In genomic region chr19:38930788-38931565, GRCm38 (mm10) we compare ENCODE assay signal across 8 mouse cellular contexts. TPM values are rescaled to one million over a fixed set of nuclear protein-coding genes. Genes with fewer than 3 reads are reported as not detected.
DNase-seq lines count a peak whose midpoint lies in the region; ATAC-seq and TF ChIP-seq lines count a peak whose summit lies in the region.

Gene Hells (plus strand): TSS chr19:38930915.

- no peak for TF ChIP-seq RAD21 in CH12.LX (IDR thresholded peaks at IDR 0.05; ENCODE audit: low read depth, low read length)

- peaks cover 4 to 37% of the 10 kb centered on the region in 2 experiments for H3K4me1 ChIP-seq in CH12.LX (ENCODE audit: control insufficient read depth in 1 of 2, insufficient read depth in 2 of 2)
- H3K4me1 ChIP-seq in forebrain, embryonic 10.5 days: peaks cover 23% of the 10 kb centered on the region
- peaks cover 10% of the 10 kb centered on the region; the same call in 1 of the 2 replicates for H3K4me1 ChIP-seq in heart, embryonic 16.5 days (ENCODE audit: control insufficient read depth, insufficient read depth, low read length)
- H3K4me1 ChIP-seq in liver, embryonic 14.5 days (replicated peaks; ENCODE audit: control insufficient read depth in 2 of 2, insufficient read depth in 2 of 2, low read length in 1 of 2): peaks cover 3 to 6% of the 10 kb centered on the region in 2 experiments; a peak in 3 of 4 replicates
- H3K4me1 ChIP-seq in stomach, embryonic 15.5 days: peaks cover 4% of the 10 kb centered on the region; the same call in 1 of the 2 replicates

- H3K36me3 ChIP-seq in CH12.LX (replicated peaks in 1 of 2; ENCODE audit: control insufficient read depth in 1 of 2, insufficient read depth in 1 of 2, low read length in 1 of 2): peaks cover 17 to 45% of the 10 kb centered on the region in 2 experiments
- H3K36me3 ChIP-seq in forebrain, embryonic 10.5 days (replicated peaks): peaks cover 37% of the 10 kb centered on the region
- 0 out of 2 replicates have a peak, but pooled peaks cover 2% of the 10 kb centered on the region for H3K36me3 ChIP-seq in heart, embryonic 16.5 days (ENCODE audit: control insufficient read depth, insufficient read depth)
- peaks cover 23% of the 10 kb centered on the region for H3K36me3 ChIP-seq in liver, embryonic 14.5 days (replicated peaks; ENCODE audit: control insufficient read depth, insufficient read depth, low read depth)
- no peaks in the 10 kb centered on the region for H3K36me3 ChIP-seq in stomach, embryonic 15.5 days

- no peaks in the 10 kb centered on the region for H3K9me3 ChIP-seq in CH12.LX (replicated peaks; ENCODE audit: low read length)
- no peaks in the 10 kb centered on the region for H3K9me3 ChIP-seq in forebrain, embryonic 10.5 days
- no peaks in the 10 kb centered on the region for H3K9me3 ChIP-seq in heart, embryonic 16.5 days (replicated peaks; ENCODE audit: control insufficient read depth, low read length)
- H3K9me3 ChIP-seq in liver, embryonic 14.5 days (ENCODE audit: control insufficient read depth, low read length): no peaks in the 10 kb centered on the region
- H3K9me3 ChIP-seq in stomach, embryonic 15.5 days: no peaks in the 10 kb centered on the region

- H3K27ac ChIP-seq in CH12.LX (ENCODE audit: insufficient read depth, low read depth): peak within 1 kb of the TSS; percentile 65
- H3K27ac ChIP-seq in forebrain, embryonic 10.5 days: peak within 1 kb of the TSS; percentile 99
- peak within 1 kb of the TSS; percentile 66 for H3K27ac ChIP-seq in heart, embryonic 16.5 days (ENCODE audit: low read length)
- peak within 1 kb of the TSS; percentile 14; the same call in 1 of the 2 replicates for H3K27ac ChIP-seq in liver, embryonic 14.5 days
- peak within 1 kb of the TSS; percentile 77 for H3K27ac ChIP-seq in stomach, embryonic 15.5 days

- TF ChIP-seq POLR2A in CH12.LX (IDR thresholded peaks at IDR 0.05; ENCODE audit: low read depth, low read length): peak; percentile 93

- H3K79me2 ChIP-seq in CH12.LX (replicated peaks; ENCODE audit: control insufficient read depth, extremely low read depth, insufficient read depth, poor library complexity, severe bottlenecking): peaks cover 42% of the 10 kb centered on the region

- in situ Hi-C loops in CH12.LX (cut with MboI; ENCODE audit: low pct_ligation_motif_present, low pct_unique_long_range_greater_than_20kb, low sequenced_read_pairs): no loop called here

- TF ChIP-seq CTCF in CH12.LX (conservative IDR thresholded peaks at IDR 0.05 in 1 of 2, IDR thresholded peaks at IDR 0.05 in 1 of 2; ENCODE audit: low read depth in 2 of 2, low read length in 2 of 2): no peak
- no peak for TF ChIP-seq CTCF in liver, embryonic 14.5 days (IDR thresholded peaks at IDR 0.05; ENCODE audit: low read depth)

- H3K4me2 ChIP-seq in CH12.LX (ENCODE audit: insufficient read depth, low read depth, poor library complexity, severe bottlenecking): peak within 1 kb of the TSS; percentile 94
- H3K4me2 ChIP-seq in heart, embryonic 16.5 days (ENCODE audit: low read depth, low read length): peak within 1 kb of the TSS; percentile 95
- H3K4me2 ChIP-seq in liver, embryonic 14.5 days (ENCODE audit: low read depth): peak within 1 kb of the TSS; percentile 93
- peak within 1 kb of the TSS; percentile 85 for H3K4me2 ChIP-seq in stomach, embryonic 15.5 days

- dilution Hi-C loops in CH12.LX (cut with MboI; ENCODE audit: extremely low pct_ligation_motif_present, extremely low pct_unique_long_range_greater_than_20kb, low sequenced_read_pairs): no loop called here

- ATAC-seq in heart, embryonic 16.5 days (replicated peaks; ENCODE audit: extremely low read depth, insufficient read depth, low FRiP score): peak; percentile 91
- peak; percentile 89 for ATAC-seq in liver, embryonic 14.5 days (ENCODE audit: insufficient read depth)
- peak; percentile 91 for ATAC-seq in stomach, embryonic 15.5 days (ENCODE audit: insufficient read depth, low FRiP score, low read depth)

- H3K27me3 ChIP-seq in CH12.LX (replicated peaks): no peaks in the 10 kb centered on the region
- H3K27me3 ChIP-seq in forebrain, embryonic 10.5 days (ENCODE audit: poor library complexity, severe bottlenecking): no peaks in the 10 kb centered on the region
- no peaks in the 10 kb centered on the region for H3K27me3 ChIP-seq in heart, embryonic 16.5 days (ENCODE audit: control insufficient read depth, insufficient read depth, low read length)
- no peaks in the 10 kb centered on the region for H3K27me3 ChIP-seq in liver, embryonic 14.5 days (ENCODE audit: control insufficient read depth, insufficient read depth, low read length)
- H3K27me3 ChIP-seq in stomach, embryonic 15.5 days (replicated peaks): no peaks in the 10 kb centered on the region

- DNase-seq in CH12.LX (ENCODE audit: extremely low read depth): peak; percentile 92
- DNase-seq in c-Kit-positive CD71-negative TER-119-negative erythroid progenitor cells, embryonic 14.5 days (ENCODE audit: low read depth): peak; percentile 89
- DNase-seq in forebrain, embryonic 10.5 days (ENCODE audit: extremely low spot score, low spot score): peak; percentile 89
- peak; percentile 88 to 92 for DNase-seq in kidney, postnatal 25 days
- DNase-seq in liver, embryonic 14.5 days (ENCODE audit: low read depth in 3 of 3, low spot score in 3 of 3): peak; percentile 82 to 84 (median 82)
- peak; percentile 92 for DNase-seq in neural tube, embryonic 10.5 days (ENCODE audit: extremely low spot score, low spot score)

- H3K9ac ChIP-seq in CH12.LX (ENCODE audit: insufficient read depth, low read depth): peak within 1 kb of the TSS; percentile 89
- H3K9ac ChIP-seq in heart, embryonic 16.5 days (ENCODE audit: low read length): peak within 1 kb of the TSS; percentile 84
- H3K9ac ChIP-seq in liver, embryonic 14.5 days (replicated peaks): peak within 1 kb of the TSS; percentile 94
- peak within 1 kb of the TSS; percentile 81 for H3K9ac ChIP-seq in stomach, embryonic 15.5 days

- H3K4me3 ChIP-seq in CH12.LX (replicated peaks in 1 of 3; ENCODE audit: low read depth in 2 of 3, low read length in 2 of 3, poor library complexity in 1 of 3): peak within 1 kb of the TSS; percentile 73 to 93 (median 87)
- H3K4me3 ChIP-seq in forebrain, embryonic 10.5 days: peak within 1 kb of the TSS; percentile 90
- H3K4me3 ChIP-seq in heart, embryonic 16.5 days (ENCODE audit: low read length): peak within 1 kb of the TSS; percentile 78
- peak within 1 kb of the TSS; percentile 89 to 92 for H3K4me3 ChIP-seq in liver, embryonic 14.5 days (ENCODE audit: insufficient read depth in 1 of 2, low read depth in 2 of 2, low read length in 2 of 2)
- peak within 1 kb of the TSS; percentile 74 for H3K4me3 ChIP-seq in stomach, embryonic 15.5 days (replicated peaks)

- under 1% methylated on average over 76 of the region's 76 CpGs for WGBS in forebrain, embryonic 10.5 days
- WGBS in heart, embryonic 16.5 days: under 1% methylated on average over 76 of the region's 76 CpGs
- WGBS in liver, embryonic 14.5 days (ENCODE audit: insufficient replicate concordance): under 1% methylated on average over 71 of the region's 76 CpGs
- WGBS in stomach, embryonic 15.5 days: under 1% methylated on average over 68 of the region's 76 CpGs

- no peak for TF ChIP-seq EP300 in CH12.LX (IDR thresholded peaks at IDR 0.05; ENCODE audit: low read length)
- TF ChIP-seq EP300 in liver, embryonic 14.5 days (IDR thresholded peaks at IDR 0.05; ENCODE audit: low read depth): peak; percentile 61; the same call in 1 of the 2 replicates

TF ChIP-seq in CH12.LX, 34 proteins besides CTCF, POLR2A, EP300 and RAD21 (continues in another document):
- TF ChIP-seq ZMIZ1 (IDR thresholded peaks at IDR 0.05; ENCODE audit: low read depth, low read length) (peak; percentile 93), RCOR1 (conservative IDR thresholded peaks at IDR 0.05; ENCODE audit: low read depth, low read length) (no peak), USF1 (IDR thresholded peaks at IDR 0.05; ENCODE audit: low read depth, low read length) (no peak), TCF12 (IDR thresholded peaks at IDR 0.05; ENCODE audit: low read depth, low read length) (peak; percentile 83), IRF4 (IDR thresholded peaks at IDR 0.05; ENCODE audit: low read depth, low read length) (no peak), MXI1 (IDR thresholded peaks at IDR 0.05; ENCODE audit: low read depth, low read length) (peak; percentile 90), SIN3A (IDR thresholded peaks at IDR 0.05; ENCODE audit: low read length) (peak; percentile 91), ELF1 (IDR thresholded peaks at IDR 0.05; ENCODE audit: low read depth, low read length) (peak; percentile 40; the same call in 1 of the 2 replicates), MEF2A (IDR thresholded peaks at IDR 0.05; ENCODE audit: borderline replicate concordance, low read depth, low read length) (0 out of 2 replicates have a peak, but pooled peaks have one; percentile 50), USF2 (conservative IDR thresholded peaks at IDR 0.05; ENCODE audit: low read depth, low read length) (no peak), PAX5 (IDR thresholded peaks at IDR 0.05; ENCODE audit: low read length) (no peak), ZKSCAN1 (IDR thresholded peaks at IDR 0.05; ENCODE audit: borderline replicate concordance, low read depth, low read length) (no peak), ETS1 (conservative IDR thresholded peaks at IDR 0.05; ENCODE audit: low read depth, low read length) (no peak), POLR2AphosphoS2 (IDR thresholded peaks at IDR 0.05; ENCODE audit: low read depth, low read length) (peak; percentile 90; the same call in 1 of the 2 replicates), E2F4 (IDR thresholded peaks at IDR 0.05; ENCODE audit: insufficient replicate concordance, low read depth, low read length) (peak; percentile 98), KAT2A (IDR thresholded peaks at IDR 0.05; ENCODE audit: insufficient replicate concordance, low read length) (peak; percentile 90), MAZ (IDR thresholded peaks at IDR 0.05; ENCODE audit: low read depth, low read length) (no peak), ZC3H11A (IDR thresholded peaks at IDR 0.05; ENCODE audit: low read depth, low read length) (no peak), MYC (IDR thresholded peaks at IDR 0.05; ENCODE audit: low read depth, low read length) (peak; percentile 33; the same call in 1 of the 2 replicates), MAX (IDR thresholded peaks at IDR 0.05; ENCODE audit: low read length) (peak; percentile 86), MAFK (IDR thresholded peaks at IDR 0.05; ENCODE audit: insufficient replicate concordance, low read length) (no peak)

RNA-seq across cellular contexts. Expression of gene Hells, which starts in this region (rescaled TPM):
- total RNA-seq in CH12.LX (2012; rRNA removed): 73.2 and 98.6 TPM in 2 replicates
- 131 and 153 TPM in 2 replicates for total RNA-seq in CH12.LX (2014; rRNA removed)
- 378 and 393 TPM in 2 replicates for polyA plus RNA-seq in CH12.LX (2012; ENCODE audit: insufficient read length, low read depth)
- 115 and 122 TPM in 2 replicates for polyA plus RNA-seq in forebrain, embryonic 10.5 days (2016; fragmentation: Nextera tagmentation; extraction: Ambion mirVana)
- polyA plus RNA-seq in heart, embryonic 16.5 days (2015; fragmentation: Nextera tagmentation; extraction: Ambion mirVana): 20.2 and 24.7 TPM in 2 replicates
- polyA plus RNA-seq in liver, embryonic 14.5 days (2012; rRNA removed): 6.6 and 12.6 TPM in 2 replicates
- 26.1 and 27.8 TPM in 2 replicates for polyA plus RNA-seq in liver, embryonic 14.5 days (2014; fragmentation: Nextera tagmentation; extraction: Ambion mirVana)
- 42.8 and 45.9 TPM in 2 replicates for polyA plus RNA-seq in stomach, embryonic 15.5 days (2015; fragmentation: Nextera tagmentation; extraction: Ambion mirVana)

Comparison
In these comparisons a context has a peak if more than half of its experiments do, and no peak if none do; other contexts are left out.
1. Peak in every context shown above with its lines: DNase-seq, ATAC-seq, H3K4me3 ChIP-seq and H3K27ac ChIP-seq.
2. H3K27ac ChIP-seq: peak in every context shown above with its lines; median percentile 99 in forebrain, embryonic 10.5 days; 77 in stomach, embryonic 15.5 days; 66 in heart, embryonic 16.5 days; 65 in CH12.LX; 14 in liver, embryonic 14.5 days.